Mouse (Mus musculus): Measurements from ENCODE around the gene Fndc3b. TPM values are rescaled to one million over a fixed set of nuclear protein-coding genes. Genes with fewer than 3 reads are reported as not detected.

Gene Fndc3b
- polyA plus RNA-seq, 1 experiment from 2014 or later = 11.4 TPM

DNA sequence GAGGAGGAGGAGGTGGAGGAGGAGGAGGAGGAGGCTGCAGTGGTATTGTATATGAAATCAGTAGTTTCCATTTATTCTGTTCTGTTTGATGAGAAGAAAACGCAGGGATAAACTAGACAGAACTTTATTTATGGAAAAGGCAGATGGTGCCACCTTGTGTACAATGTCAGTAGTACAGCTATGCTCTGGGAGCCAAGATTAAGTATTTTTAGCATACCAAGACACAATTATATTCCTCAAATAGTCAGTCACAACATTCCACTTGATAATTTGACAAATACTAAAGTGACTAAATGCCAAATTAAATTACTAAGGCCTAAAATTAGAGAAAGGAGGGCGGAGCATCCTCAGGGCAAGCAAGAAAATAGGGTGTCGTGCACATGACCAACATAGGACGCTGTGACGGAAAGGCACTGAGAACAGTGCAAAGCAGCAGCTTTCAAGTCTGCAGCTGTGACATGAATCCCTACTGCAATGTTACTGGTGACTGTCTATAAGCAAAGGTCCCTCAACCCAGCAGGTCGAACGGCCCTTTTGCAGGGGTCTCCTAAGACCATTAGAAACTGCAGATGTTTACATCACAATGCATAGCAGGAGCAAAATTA lies 244.7 kb downstream of the Fndc3b start:
- H3K27ac ChIP-seq (replicated peaks) = no peak overlapping the region
- no peak for DNase-seq (ENCODE audit: low spot score)
- H3K36me3 ChIP-seq = peaks cover 63% of the 10 kb centered on the region
- no peaks in the 10 kb centered on the region for H3K9me3 ChIP-seq (replicated peaks)
- H3K4me3 ChIP-seq = no peak overlapping the region
- H3K27me3 ChIP-seq (ENCODE audit: low read depth, poor library complexity, severe bottlenecking) = no peaks in the 10 kb centered on the region
- 78% methylated on average over 7 of the region's 7 CpGs for WGBS
- no peaks in the 10 kb centered on the region for H3K4me1 ChIP-seq

DNA sequence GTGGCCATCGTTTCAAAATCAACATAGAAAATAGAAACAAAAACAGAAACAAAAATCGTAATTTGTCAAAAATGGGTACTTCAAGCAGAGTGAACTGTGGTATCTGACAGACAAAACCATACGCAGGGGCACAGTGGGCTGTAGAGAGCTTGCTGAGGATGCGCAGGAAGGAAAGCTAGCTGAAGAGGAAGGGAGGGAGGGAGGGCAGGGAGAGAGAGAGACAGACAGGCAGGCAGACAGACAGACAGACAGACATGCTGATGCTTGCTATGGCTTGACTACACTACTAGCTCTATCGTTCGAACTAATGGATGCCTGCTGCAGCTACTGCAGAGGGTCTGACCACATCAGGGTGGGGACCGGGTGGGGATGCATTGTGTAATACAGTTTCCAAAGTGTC lies 247.7 kb downstream of the Fndc3b start:
- no peaks in the 10 kb centered on the region for H3K27me3 ChIP-seq (ENCODE audit: low read depth, poor library complexity, severe bottlenecking)
- DNase-seq (ENCODE audit: low spot score) = no peak
- H3K4me1 ChIP-seq = no peaks in the 10 kb centered on the region
- no peak overlapping the region for H3K27ac ChIP-seq (replicated peaks)
- peaks cover 71% of the 10 kb centered on the region for H3K36me3 ChIP-seq
- no peak overlapping the region for H3K4me3 ChIP-seq
- 93% methylated on average over 7 of the region's 7 CpGs for WGBS
- H3K9me3 ChIP-seq (replicated peaks) = no peaks in the 10 kb centered on the region

DNA sequence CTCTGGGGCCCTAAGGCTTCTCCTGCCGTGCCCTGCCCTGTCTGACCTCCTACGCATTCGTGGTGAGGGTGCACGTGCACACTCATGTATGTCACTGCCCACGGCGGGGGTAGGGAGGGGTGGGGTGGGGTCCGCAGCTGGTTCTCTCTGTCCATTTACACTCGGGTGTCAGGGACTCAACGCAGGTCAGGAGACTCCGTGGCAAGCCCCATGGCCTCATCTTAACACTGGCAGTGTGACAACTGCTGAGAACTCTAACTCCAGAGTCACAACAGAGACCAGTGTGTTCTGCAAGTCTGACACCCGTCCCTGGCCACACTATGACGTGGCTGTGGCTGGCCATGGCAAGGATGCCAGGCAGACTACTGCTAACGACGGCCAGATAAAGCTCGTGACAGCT lies 248.2 kb downstream of the Fndc3b start:
- Histone ChIP-seq H3K9me3 (replicated peaks) (no peaks in the 10 kb centered on the region), H3K27ac (replicated peaks) (no peak overlapping the region), H3K36me3 (peaks cover 71% of the 10 kb centered on the region), H3K4me1 (no peaks in the 10 kb centered on the region), H3K4me3 (no peak overlapping the region), H3K27me3 (ENCODE audit: low read depth, poor library complexity, severe bottlenecking) (no peaks in the 10 kb centered on the region)
- DNase-seq (ENCODE audit: low spot score) = no peak
- WGBS = 95% methylated on average over 15 of the region's 15 CpGs

DNA sequence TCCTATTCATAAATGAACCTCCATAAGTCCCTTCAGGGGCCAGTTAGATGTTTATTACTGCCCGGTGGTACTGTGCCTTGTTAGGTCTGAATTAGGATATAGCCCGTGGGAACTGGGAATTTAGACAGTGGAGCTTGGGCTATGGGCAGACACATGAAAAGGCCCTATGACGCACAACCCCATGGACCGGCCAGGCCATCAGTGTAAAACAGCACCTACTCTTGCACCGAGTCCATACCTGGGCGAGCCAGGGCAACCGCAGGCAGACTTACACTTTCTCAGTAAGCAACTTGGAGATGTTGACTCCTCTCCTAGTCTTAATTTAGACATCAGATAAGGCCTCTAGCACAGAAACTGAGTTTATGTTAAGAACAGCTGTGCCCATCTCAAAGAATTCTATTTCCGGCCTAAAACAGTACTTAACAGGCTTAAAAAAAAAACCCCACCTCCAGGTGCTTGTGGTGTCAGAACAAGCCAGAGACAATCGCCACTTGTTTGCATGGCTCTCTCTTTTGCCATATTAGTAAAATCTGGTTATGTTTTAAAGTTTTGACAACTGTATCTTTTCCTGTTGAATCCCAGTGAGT lies 248.7 kb downstream of the Fndc3b start:
- Histone ChIP-seq H3K36me3 (peaks cover 67% of the 10 kb centered on the region), H3K27me3 (ENCODE audit: low read depth, poor library complexity, severe bottlenecking) (no peaks in the 10 kb centered on the region), H3K4me3 (no peak overlapping the region), H3K4me1 (no peaks in the 10 kb centered on the region), H3K9me3 (replicated peaks) (no peaks in the 10 kb centered on the region), H3K27ac (replicated peaks) (no peak overlapping the region)
- 92% methylated on average over 9 of the region's 9 CpGs for WGBS
- DNase-seq (ENCODE audit: low spot score) = no peak

DNA sequence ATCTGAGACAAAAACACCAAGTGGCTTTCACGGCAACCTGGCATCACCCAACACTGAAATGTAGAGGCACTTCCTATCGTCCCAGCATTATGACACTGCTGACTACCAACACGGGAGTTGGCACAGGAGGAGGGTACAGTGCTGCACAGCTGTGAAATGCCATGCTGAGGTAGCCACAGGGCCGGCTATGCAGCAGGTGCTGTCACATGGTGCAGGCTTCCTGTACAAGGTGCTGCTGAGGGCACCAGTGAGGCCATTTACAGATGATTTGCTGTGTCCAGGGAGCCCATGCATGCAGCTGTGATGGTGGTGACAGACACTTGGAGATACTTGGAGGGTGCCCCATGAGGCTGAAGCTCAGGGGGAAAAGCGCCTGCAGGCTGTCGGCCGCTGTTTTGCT lies 249.2 kb downstream of the Fndc3b start:
- Histone ChIP-seq H3K4me3 (no peak overlapping the region), H3K27ac (replicated peaks) (no peak overlapping the region), H3K9me3 (replicated peaks) (no peaks in the 10 kb centered on the region), H3K4me1 (no peaks in the 10 kb centered on the region), H3K27me3 (ENCODE audit: low read depth, poor library complexity, severe bottlenecking) (no peaks in the 10 kb centered on the region), H3K36me3 (peaks cover 68% of the 10 kb centered on the region)
- 92% methylated on average over 7 of the region's 7 CpGs for WGBS
- no peak for DNase-seq (ENCODE audit: low spot score)

DNA sequence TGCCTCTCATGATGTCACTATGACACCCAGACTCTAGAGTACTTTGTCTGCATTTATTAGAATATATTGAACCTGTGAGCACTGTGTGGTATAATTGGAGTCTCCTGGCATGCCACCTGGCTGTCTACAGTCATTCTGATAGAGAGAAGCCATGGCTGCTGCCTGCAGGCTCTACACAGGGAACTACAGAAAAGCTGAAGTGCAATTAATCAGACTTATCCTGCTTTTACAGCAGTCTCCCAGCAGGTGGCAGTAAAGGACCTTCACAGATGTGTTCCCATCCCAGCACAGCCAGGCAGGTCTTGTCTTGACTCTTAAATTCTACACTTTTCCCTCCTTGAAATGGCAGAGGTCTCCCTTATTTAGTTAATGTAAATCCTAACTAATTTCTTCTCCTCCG lies 250.1 kb downstream of the Fndc3b start:
- DNase-seq (ENCODE audit: low spot score) = peak; percentile 70
- WGBS = 68% methylated on average over 1 of the region's 1 CpGs
- Histone ChIP-seq H3K27me3 (ENCODE audit: low read depth, poor library complexity, severe bottlenecking) (no peaks in the 10 kb centered on the region), H3K36me3 (peaks cover 75% of the 10 kb centered on the region), H3K4me3 (no peak overlapping the region), H3K27ac (replicated peaks) (no peak overlapping the region), H3K4me1 (no peaks in the 10 kb centered on the region), H3K9me3 (replicated peaks) (no peaks in the 10 kb centered on the region)

DNA sequence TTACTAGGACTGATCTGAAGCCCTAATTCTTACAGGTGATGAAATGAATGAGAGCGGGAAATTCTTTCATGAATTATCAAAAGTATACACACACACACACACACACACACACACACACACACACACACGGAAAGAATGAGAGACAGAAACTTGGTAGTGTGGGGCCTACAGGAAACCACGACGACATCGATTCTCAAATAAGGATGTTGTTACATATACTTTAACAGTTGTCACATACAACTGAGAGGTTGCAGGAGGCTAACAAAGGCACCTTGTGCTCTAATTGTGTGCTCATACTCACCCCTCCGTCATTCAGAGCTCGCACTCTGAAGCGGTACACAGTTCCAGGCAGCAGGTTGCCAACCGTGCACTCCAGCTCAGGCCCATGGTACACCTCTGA lies 252.7 kb downstream of the Fndc3b start:
- no peaks in the 10 kb centered on the region for H3K9me3 ChIP-seq (replicated peaks)
- H3K27me3 ChIP-seq (ENCODE audit: low read depth, poor library complexity, severe bottlenecking) = no peaks in the 10 kb centered on the region
- no peak for DNase-seq (ENCODE audit: low spot score)
- H3K4me3 ChIP-seq = no peak overlapping the region
- 0 out of 2 replicates have a peak, but pooled peaks cover 5% of the 10 kb centered on the region for H3K4me1 ChIP-seq
- no peak overlapping the region for H3K27ac ChIP-seq (replicated peaks)
- 92% methylated on average over 9 of the region's 9 CpGs for WGBS
- H3K36me3 ChIP-seq = peaks cover 84% of the 10 kb centered on the region

DNA sequence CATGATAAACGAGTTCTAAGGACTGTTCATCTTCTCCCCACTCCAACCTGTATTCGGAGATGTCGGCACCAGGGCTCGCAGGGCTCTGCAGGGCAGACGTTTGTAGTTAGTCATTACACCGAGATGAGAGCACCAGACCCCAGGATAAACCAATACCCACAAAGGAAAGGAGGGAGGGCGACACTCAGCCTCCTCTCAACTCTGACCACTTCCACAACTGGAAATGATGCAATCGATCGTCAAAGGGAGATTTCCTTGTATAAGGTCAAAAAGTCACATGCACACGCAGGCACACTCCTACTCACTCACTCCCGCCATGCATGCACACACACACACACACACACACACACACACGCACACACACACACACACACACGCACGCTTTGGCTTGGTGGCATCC lies 254.6 kb downstream of the Fndc3b start:
- DNase-seq (ENCODE audit: low spot score) = no peak
- Histone ChIP-seq H3K27ac (replicated peaks) (no peak overlapping the region), H3K27me3 (ENCODE audit: low read depth, poor library complexity, severe bottlenecking) (no peaks in the 10 kb centered on the region), H3K36me3 (peaks cover 78% of the 10 kb centered on the region), H3K4me3 (no peak overlapping the region), H3K4me1 (0 out of 2 replicates have a peak, but pooled peaks cover 5% of the 10 kb centered on the region), H3K9me3 (replicated peaks) (no peaks in the 10 kb centered on the region)
- WGBS = 92% methylated on average over 14 of the region's 14 CpGs

DNA sequence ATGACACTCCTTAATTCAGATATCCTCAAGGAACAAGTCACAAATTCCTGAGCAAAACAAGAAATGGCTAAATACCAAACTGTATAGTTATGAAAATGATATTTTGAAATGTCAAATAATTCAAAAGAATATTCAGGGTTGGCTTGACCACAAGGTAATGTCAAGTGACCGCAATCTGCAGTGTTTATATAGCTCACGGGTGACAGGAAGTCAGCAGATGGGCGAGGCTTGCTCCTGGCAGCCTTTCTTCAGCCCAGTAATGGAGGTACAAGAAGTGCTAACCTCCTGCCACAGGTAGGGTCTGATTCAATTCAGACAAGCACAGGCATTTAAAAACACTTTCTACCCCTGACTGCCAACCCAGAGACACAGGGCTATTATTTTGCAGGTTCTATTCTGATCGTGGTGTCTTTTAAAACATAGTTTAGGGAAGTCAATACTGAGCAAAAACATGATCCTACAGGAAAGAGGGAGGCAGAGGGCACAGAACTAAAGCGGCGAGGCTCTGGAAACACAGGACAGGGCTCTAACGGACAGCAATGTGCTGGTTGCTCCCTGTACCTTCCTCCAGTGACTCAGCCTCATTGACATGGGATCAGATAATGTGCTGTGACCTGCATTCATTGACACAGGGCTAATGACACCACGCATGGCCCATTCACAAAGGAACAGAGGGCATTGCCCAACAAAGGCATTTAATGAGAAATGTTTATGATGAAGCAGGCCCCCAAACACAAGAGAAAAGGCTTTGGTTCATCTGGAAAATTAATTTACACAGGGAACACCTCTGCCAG lies 256.5 kb downstream of the Fndc3b start:
- Histone ChIP-seq H3K9me3 (replicated peaks) (no peaks in the 10 kb centered on the region), H3K4me3 (no peak overlapping the region), H3K27me3 (ENCODE audit: low read depth, poor library complexity, severe bottlenecking) (no peaks in the 10 kb centered on the region), H3K4me1 (0 out of 2 replicates have a peak, but pooled peaks cover 5% of the 10 kb centered on the region), H3K27ac (replicated peaks) (no peak overlapping the region), H3K36me3 (peaks cover 80% of the 10 kb centered on the region)
- no peak for DNase-seq (ENCODE audit: low spot score)
- 89% methylated on average over 8 of the region's 8 CpGs for WGBS

DNA sequence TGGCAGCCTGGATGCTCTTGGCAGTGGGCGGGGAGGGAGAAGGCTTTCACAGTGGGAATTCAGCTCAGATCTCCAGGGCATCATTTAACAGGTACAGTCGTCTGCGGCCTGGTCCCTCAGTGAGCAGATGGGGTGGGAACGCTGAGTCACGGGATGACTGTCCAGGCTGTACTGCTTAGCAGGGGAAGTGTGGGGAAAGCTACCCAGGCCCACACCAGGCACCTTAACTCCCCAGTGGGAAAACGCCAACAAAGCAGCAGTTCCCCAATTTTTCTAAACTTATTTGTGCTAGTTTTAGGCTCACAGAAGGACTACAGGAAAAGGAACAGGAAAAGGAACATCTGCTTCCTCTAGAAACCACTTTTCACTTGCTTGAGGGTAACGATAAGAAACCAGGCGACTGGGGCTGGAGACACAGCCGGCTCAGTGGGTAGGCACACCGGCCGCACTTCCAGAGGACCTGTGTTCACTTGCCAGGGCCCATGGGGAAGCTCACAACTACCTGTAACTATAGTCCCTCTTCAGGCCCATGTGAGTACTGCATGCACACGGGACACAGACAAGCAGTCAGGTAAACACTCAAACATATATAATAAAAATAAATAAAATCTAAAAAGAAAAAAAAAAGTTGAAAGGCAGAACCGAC lies 257.5 kb downstream of the Fndc3b start:
- 0 out of 2 replicates have a peak, but pooled peaks cover 5% of the 10 kb centered on the region for H3K4me1 ChIP-seq
- H3K9me3 ChIP-seq (replicated peaks) = no peaks in the 10 kb centered on the region
- H3K36me3 ChIP-seq = peaks cover 78% of the 10 kb centered on the region
- no peak overlapping the region for H3K4me3 ChIP-seq
- DNase-seq (ENCODE audit: low spot score) = no peak
- no peak overlapping the region for H3K27ac ChIP-seq (replicated peaks)
- 90% methylated on average over 13 of the region's 13 CpGs for WGBS
- H3K27me3 ChIP-seq (ENCODE audit: low read depth, poor library complexity, severe bottlenecking) = no peaks in the 10 kb centered on the region

DNA sequence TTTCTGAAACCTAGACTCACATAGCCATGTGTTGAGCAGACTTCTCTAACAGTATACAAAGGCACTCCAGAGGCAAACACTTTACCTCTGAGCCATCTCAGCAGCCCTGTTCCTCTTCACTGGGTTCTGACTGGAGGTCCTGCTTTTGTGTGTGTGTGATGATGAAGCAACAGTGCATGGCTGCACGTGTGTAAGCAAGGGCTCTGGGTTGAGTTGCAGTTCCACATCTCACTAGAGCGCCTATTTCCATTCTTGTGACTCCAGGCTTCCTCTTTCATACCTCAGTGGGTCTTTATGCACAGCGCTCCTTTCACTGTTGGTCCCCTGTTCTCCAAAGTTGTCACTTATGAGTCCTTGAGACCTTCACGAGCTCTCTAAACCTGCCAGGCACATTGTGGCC lies 261.7 kb downstream of the Fndc3b start:
- peaks cover 51% of the 10 kb centered on the region for H3K36me3 ChIP-seq
- no peak for DNase-seq (ENCODE audit: low spot score)
- H3K4me1 ChIP-seq = no peaks in the 10 kb centered on the region
- 86% methylated on average over 4 of the region's 4 CpGs for WGBS
- H3K9me3 ChIP-seq (replicated peaks) = no peaks in the 10 kb centered on the region
- H3K27me3 ChIP-seq (ENCODE audit: low read depth, poor library complexity, severe bottlenecking) = no peaks in the 10 kb centered on the region
- no peak overlapping the region for H3K27ac ChIP-seq (replicated peaks)
- no peak overlapping the region for H3K4me3 ChIP-seq

DNA sequence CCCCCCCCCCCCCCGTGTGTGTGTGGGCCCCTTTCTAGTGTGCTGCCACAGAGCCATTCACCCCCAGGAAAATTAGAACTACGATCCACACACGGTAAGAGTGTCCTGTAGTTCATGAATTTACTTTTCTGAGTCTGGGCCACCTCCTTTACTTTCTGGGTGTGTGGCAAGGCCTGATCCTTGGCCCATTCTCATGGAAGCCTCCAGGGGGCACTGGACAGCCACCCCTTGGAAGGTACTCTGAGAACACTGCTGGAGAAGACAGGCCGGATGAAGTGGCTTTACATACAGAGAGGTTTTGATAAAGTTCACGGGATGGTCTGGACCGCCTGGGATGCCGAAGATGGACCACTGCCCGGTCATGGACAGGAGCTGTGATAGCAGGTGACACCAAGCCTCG lies 262.7 kb downstream of the Fndc3b start:
- Histone ChIP-seq H3K4me3 (no peak overlapping the region), H3K36me3 (peaks cover 40% of the 10 kb centered on the region), H3K27ac (replicated peaks) (no peak overlapping the region), H3K9me3 (replicated peaks) (no peaks in the 10 kb centered on the region), H3K4me1 (no peaks in the 10 kb centered on the region), H3K27me3 (ENCODE audit: low read depth, poor library complexity, severe bottlenecking) (no peaks in the 10 kb centered on the region)
- DNase-seq (ENCODE audit: low spot score) = no peak
- WGBS = 88% methylated on average over 9 of the region's 9 CpGs

DNA sequence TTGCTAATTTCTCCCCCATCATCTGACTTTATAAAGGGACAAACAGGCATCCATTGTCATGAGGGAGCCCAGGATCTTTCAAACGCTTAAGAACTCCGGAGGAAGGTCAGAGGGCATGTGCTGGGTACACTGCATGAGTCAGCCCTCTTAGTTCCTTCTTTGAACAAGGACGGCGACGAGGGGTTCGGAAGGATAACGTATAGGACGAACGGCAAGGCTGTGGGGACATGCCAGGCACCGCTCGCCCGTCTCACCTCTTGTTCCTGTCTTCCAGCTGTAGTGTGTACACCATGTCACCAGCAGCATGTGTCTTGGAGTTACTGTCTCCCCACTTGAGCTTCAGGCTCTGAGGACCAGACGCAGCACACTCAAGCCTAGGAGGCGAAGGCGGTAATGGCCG lies 271.4 kb downstream of the Fndc3b start:
- no peak overlapping the region for H3K4me3 ChIP-seq
- peaks cover 27% of the 10 kb centered on the region for H3K36me3 ChIP-seq
- H3K27me3 ChIP-seq (ENCODE audit: low read depth, poor library complexity, severe bottlenecking) = no peaks in the 10 kb centered on the region
- H3K4me1 ChIP-seq = peaks cover 14% of the 10 kb centered on the region
- 79% methylated on average over 16 of the region's 16 CpGs for WGBS
- H3K9me3 ChIP-seq (replicated peaks) = no peaks in the 10 kb centered on the region
- peak overlapping the region; percentile 33; the same call in 1 of the 2 replicates for H3K27ac ChIP-seq (replicated peaks)
- DNase-seq (ENCODE audit: low spot score) = no peak
